Mouse (Mus musculus) embryo, embryonic 11.5 days (tissue): ENCODE results near the gene Pafah1b2.

ENCODE experiments used
- DNase-seq: peaks from one replicate; pipeline ENCODE4 v3.0.0-alpha.2; 2012; ENCODE audit warnings: low read depth, low spot score

Pafah1b2 gene

GRCm38 (mm10) chr9:45942464-45942863, 70.0 kb downstream of the Pafah1b2 start:
- DNase-seq, result no peak

DNA sequence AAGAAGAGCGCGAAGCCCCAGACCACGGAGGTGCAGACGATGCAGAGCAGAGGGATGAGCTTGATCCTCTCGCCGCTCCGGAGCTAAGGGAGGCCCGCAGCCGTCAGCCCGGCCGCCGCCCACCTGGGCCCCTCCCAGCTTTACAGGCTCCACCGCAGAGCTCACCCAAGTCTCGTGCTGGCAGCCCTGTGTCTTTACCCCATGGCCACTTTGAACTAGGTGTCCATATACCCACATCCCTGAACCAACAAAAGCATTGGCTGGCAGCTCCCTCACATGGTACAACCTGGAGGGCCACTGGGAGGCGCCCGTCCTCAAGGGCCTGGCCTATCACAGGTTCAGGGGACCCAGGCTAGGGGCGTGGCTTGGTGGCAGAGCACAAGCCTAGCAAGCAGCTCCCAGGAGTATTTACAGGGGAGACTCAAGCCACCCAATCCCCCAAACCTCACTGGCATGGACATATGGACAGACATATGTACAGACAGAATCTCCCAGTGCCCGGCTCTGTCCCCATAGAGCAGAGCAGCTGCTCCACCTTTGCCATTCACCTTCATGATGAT, 71.1 kb downstream of the Pafah1b2 start:
- no peak for DNase-seq

- no peak for DNase-seq
These were observed 72.7 kb downstream of the Pafah1b2 start for GRCm38 (mm10) chr9:45939794-45940193.

- DNase-seq, result no peak
These were observed 73.4 kb downstream of the Pafah1b2 start for GRCm38 (mm10) chr9:45938952-45939637.

GRCm38 (mm10) chr9:45938088-45938487, 74.4 kb downstream of the Pafah1b2 start:
- no peak for DNase-seq

GRCm38 (mm10) chr9:45936883-45937282, 75.6 kb downstream of the Pafah1b2 start:
- peak; percentile 45 for DNase-seq

- peak; percentile 22 for DNase-seq
These were observed 76.8 kb downstream of the Pafah1b2 start, which contains the start of gene Tagln for GRCm38 (mm10) chr9:45935628-45936210. Tagln (minus strand) TSS chr9:45936058.

- DNase-seq, result no peak
These were observed 79.7 kb downstream of the Pafah1b2 start for GRCm38 (mm10) chr9:45932571-45933415.

- no peak for DNase-seq
These were observed 80.5 kb downstream of the Pafah1b2 start for GRCm38 (mm10) chr9:45931958-45932357.

DNA sequence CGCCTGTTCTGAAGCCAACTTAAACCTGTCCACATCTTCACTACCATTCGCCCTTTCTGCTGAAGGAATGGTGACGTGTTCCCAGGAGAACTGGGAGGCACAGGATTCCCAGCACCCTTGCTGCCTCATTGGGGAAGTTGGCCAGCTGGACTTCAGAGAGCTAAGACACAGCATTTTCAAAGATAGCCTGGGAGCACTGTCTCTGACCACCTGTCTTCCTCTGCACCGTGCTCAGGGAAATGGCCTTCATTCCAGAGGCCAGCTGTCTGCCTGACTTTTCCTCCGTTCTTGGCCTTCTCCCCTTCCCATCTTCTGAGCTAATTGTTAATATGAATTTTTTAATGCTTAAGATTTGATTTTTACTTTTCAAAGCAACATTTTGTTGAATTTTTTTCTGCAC, 83.2 kb downstream of the Pafah1b2 start:
- DNase-seq, result no peak

- DNase-seq, result no peak
These were observed 92.6 kb downstream of the Pafah1b2 start for GRCm38 (mm10) chr9:45919895-45920294.

DNA sequence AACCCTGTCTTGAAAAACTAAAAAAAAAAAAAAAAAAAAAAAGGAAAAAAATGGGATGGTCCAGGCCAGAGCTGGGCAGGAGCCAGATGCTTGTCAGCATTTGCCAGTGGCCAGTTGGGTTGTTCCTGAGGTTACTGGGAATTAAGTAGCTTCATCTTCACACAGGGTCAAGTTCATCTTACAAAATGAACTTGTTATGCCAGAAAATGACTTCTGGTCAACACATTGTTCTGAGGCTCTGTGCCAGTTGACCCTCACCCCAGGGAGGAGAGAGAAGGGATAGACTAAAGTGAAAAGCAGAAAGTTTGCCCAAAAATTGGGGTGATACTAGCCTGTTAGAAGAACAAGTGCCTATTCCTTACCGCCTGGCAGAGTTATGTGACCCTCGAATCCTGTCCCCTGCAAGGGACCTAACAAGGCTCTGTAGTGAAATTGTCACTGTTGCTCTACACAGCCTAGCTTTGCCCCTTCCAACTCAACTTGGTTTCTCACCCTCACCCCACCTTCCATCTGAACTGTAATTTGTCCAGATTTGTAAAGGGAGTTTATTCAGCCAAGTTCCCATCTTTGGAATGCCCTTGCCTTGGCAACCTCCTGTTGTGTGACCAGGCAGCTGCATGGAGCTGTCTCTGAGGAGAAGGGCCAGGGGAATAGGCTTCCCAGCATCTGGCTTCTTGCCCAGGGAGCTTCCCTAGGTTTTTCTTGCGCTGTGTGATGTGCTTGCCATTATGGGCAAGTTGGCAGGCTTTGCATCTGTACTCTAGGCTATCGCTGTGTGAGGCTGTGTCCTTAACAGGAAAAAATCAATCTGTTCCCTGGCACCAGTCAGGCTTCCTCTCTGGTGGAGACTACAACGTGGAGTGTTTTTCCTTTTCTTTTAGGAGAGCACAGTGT, 95.2 kb downstream of the Pafah1b2 start:
- DNase-seq, result no peak

DNA sequence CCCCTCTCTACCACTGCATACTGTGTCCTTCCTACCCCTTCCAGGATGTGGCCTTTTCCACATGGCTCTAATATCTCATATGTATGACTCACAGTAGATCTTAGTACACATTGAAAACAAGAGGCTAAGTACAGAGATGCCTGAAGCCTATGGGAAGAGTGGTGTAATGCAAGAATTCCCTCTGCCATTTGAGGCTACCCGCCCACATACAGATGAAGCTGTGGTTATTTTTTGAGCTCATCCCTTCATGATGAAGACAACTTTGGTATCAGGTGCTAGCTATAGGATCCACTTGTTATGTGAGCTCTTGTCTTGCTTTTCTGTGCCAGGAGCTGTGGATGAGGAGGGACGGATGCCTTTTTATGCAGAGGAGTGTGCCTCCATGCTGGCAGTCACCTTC, 96.8 kb downstream of the Pafah1b2 start:
- DNase-seq, result no peak
